Mouse (Mus musculus) neural tube, embryonic 14.5 days (tissue): Measurements from ENCODE around the gene Ift122. TPM values are rescaled to one million over a fixed set of nuclear protein-coding genes. Genes with fewer than 3 reads are reported as not detected.
A peak's percentile ranks its signal among the peaks of the same experiment; 100 is the strongest.

Source experiments
- ATAC-seq: fragments of 200-750 bp; cut with Nextera tagmentation; 2 replicates; pipeline ENCODE4 v1.8.0; 2017; ENCODE audit warnings: low read depth, mild to moderate bottlenecking, moderate TSS enrichment, moderate library complexity
- H3K27ac ChIP-seq: fragments of 300-500 bp; sonication (generic); 2 replicates; pipeline ENCODE4 v1.5.1; 2014; ENCODE audit warnings: low read depth, mild to moderate bottlenecking, control low read depth, low read length, moderate library complexity, mixed read lengths
- H3K27me3 ChIP-seq: fragments of 300-500 bp; sonication (generic); 2 replicates; pipeline ENCODE4 v1.6.1; 2014; ENCODE audit warnings: low read length; ENCODE audit not compliant: control insufficient read depth, insufficient read depth
- H3K36me3 ChIP-seq: fragments of 300-500 bp; sonication (generic); 2 replicates; pipeline ENCODE4 v1.6.1; 2014; ENCODE audit warnings: low read length, mixed read lengths; ENCODE audit not compliant: control insufficient read depth, insufficient read depth
- H3K4me1 ChIP-seq: fragments of 300-500 bp; sonication (generic); 2 replicates; pipeline ENCODE4 v1.6.1; 2014; ENCODE audit warnings: low read length; ENCODE audit not compliant: control insufficient read depth, insufficient read depth
- H3K4me2 ChIP-seq: fragments of 300-500 bp; sonication (generic); 2 replicates; pipeline ENCODE4 v1.6.1; 2014; ENCODE audit warnings: mild to moderate bottlenecking, low read depth, low read length, control low read depth
- H3K4me3 ChIP-seq: fragments of 300-500 bp; sonication (generic); 2 replicates; pipeline ENCODE4 v1.5.1; 2014; ENCODE audit warnings: low read depth, low read length, control low read depth, mixed read lengths
- H3K9ac ChIP-seq: fragments of 300-500 bp; sonication (generic); replicated peaks from 2 replicates; pipeline ENCODE4 v1.6.1; 2014; ENCODE audit warnings: low read depth, mild to moderate bottlenecking, control low read depth, low read length, mixed read lengths
- H3K9me3 ChIP-seq: fragments of 300-500 bp; sonication (generic); 2 replicates; pipeline ENCODE4 v1.6.1; 2016; ENCODE audit warnings: low read length; ENCODE audit not compliant: control insufficient read depth
- WGBS: fragments of 180-500 bp; shearing (Covaris S2); extraction: QIAGEN DNeasy Blood & Tissue Kit; methylation state at CpG from one replicate; pipeline ENCODE4 v1.1.7; 2014; 5-methylcytosine and 5-hydroxymethylcytosine counted together
- polyA plus RNA-seq: library from polyadenylated mRNA; unstranded; fragments of >200 nt; fragmentation: Nextera tagmentation; extraction: Ambion mirVana; gene quantifications from 2 replicates; pipeline ENCODE4 v1.2.1, GENCODE M21; 2014

Gene Ift122
- polyA plus RNA-seq, 1 experiment from 2014 or later, result 28.3 TPM

DNA sequence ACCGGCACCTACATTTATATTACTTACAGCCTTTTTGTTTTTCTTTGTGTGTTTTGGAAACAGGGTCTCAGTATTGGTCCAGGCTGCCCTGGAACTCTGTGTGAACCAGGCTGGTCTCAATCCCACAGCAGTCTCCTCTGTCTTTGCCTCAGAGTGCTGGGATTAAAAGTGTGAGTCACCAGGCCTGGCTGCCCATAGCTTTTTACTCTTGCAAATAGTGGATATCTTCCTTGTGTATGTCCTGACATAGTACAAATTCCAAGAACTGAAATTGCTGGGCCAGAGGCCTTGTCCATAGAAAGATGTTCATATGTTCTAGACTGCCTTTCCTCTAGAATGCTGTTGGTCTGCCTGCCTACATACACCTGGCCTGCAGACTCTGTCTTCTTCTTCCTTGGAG lies 43.1 kb downstream of the Ift122 start:
- Histone ChIP-seq H3K27ac (no peak overlapping the region), H3K9ac (no peak overlapping the region), H3K4me1 (peaks cover 4% of the 10 kb centered on the region; the same call in 1 of the 2 replicates), H3K9me3 (no peaks in the 10 kb centered on the region), H3K4me2 (no peak overlapping the region), H3K4me3 (no peak overlapping the region), H3K36me3 (peaks cover 7% of the 10 kb centered on the region), H3K27me3 (no peaks in the 10 kb centered on the region)
- 21% methylated on average over 1 of the region's 1 CpGs for WGBS
- no peak for ATAC-seq

DNA sequence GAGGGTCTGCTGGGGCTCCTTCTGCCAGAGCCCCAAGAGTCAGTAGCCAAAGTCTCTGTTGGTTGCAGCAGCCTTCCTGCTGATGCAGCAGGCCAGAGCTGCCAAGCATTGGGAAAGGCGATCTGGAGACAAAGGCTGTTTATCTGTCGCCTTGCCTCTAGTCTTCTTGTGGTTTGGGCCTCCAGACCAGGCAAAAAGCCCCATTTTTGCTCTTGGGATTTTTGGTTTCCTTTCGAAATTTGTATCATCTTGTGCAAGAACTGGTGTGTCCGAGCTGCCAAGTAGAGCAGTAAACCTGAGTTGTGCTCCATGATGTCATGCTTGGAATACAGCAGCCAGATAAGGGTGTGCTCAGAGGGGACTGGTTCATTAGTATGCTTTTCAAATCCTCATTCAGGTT lies 43.8 kb downstream of the Ift122 start:
- WGBS, result 83% methylated on average over 4 of the region's 4 CpGs
- no peak overlapping the region for H3K4me3 ChIP-seq
- peaks cover 7% of the 10 kb centered on the region for H3K36me3 ChIP-seq

DNA sequence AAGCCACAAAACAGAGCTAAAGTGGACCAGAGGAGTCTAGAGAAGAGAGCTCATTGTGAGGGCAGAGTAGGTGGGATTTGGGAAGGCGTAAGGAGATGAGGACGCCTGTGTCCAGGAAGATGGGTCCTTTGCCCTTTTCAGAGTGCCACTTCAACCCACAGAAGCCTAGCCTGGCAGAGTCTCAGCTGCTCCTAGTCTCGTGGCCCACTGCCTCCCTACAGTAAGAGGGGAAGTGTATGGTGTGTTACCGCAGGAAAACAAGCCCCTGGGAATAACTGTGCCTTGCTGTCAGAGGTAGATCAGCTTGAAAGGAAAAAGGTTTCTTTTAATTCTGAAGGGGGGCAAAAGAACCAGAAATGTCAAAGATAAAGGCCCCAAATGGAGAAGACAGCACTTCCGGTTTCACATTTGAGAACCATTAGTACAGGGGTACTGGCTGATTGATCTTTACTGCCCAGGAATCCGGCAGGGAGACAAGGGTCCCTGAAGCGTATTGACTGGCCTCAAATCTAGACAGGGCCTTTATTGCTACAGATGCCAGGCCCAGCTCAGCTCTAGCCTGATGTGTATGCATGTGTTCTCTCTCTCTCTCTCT lies 44.8 kb downstream of the Ift122 start:
- H3K9ac ChIP-seq, result no peak overlapping the region
- 76% methylated on average over 7 of the region's 7 CpGs for WGBS

More for the DNA sequence above, 43.8 kb downstream of the Ift122 start:
- Histone ChIP-seq H3K9me3 (no peaks in the 10 kb centered on the region), H3K4me1 (no peaks in the 10 kb centered on the region), H3K4me2 (no peak overlapping the region), H3K9ac (no peak overlapping the region), H3K27me3 (no peaks in the 10 kb centered on the region), H3K27ac (no peak overlapping the region)
- no peak for ATAC-seq

DNA sequence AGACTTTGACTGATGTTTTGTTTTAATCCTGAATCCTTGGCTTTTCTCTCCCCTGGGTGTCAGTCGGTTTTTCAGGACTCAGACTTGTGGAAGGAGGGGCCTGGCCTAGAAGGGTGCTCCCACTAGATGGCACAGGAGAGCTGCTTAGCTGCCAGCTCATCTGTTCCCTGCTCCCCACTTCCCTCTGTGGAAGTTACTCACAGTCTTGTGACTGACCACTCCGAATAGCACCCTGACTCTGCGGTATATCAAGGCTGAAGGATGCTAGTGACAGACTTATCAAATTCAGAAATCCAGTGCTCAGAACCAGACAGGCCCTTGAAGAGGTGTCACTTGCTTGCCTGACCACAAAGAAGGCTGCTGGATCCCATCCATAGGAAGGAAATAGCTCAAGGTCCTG lies 47.8 kb downstream of the Ift122 start:
- Histone ChIP-seq H3K4me3 (no peak overlapping the region), H3K27me3 (no peaks in the 10 kb centered on the region), H3K9ac (no peak overlapping the region), H3K9me3 (no peaks in the 10 kb centered on the region), H3K36me3 (no peaks in the 10 kb centered on the region), H3K27ac (no peak overlapping the region), H3K4me2 (no peak overlapping the region), H3K4me1 (no peaks in the 10 kb centered on the region)
- 25% methylated on average over 3 of the region's 3 CpGs for WGBS
- ATAC-seq, result peak; percentile 81

More for the DNA sequence above, 44.8 kb downstream of the Ift122 start:
- H3K4me3 ChIP-seq, result no peak overlapping the region
- peaks cover 5% of the 10 kb centered on the region; the same call in 1 of the 2 replicates for H3K36me3 ChIP-seq
- H3K27ac ChIP-seq, result no peak overlapping the region
- no peak for ATAC-seq
- H3K4me2 ChIP-seq, result no peak overlapping the region
- no peaks in the 10 kb centered on the region for H3K4me1 ChIP-seq
- H3K9me3 ChIP-seq, result no peaks in the 10 kb centered on the region
- H3K27me3 ChIP-seq, result no peaks in the 10 kb centered on the region

DNA sequence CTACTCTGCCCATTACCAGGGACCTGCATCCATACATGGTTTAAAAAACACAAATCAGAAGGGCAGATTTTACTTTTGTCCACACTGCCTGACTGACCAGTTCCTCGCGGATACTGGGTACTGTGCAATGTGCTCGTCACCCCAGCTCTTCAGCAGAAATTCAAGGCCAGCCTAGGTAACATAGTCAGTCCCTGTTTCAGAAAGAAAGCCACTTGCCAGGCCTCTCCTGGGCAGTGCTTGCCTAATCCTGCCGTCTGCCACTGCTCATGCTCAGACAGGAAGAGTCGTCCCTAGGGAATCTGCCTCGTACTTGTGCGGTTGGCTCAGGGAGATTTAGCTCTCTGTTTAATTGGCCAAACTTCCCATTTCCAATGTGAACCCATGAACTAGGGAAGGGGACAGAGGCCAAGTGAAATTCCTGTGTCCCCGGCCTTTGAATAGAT lies 48.2 kb downstream of the Ift122 start:
- ATAC-seq, result 0 out of 2 replicates have a peak, but pooled peaks have one; percentile 49
- Histone ChIP-seq H3K27ac (no peak overlapping the region), H3K9ac (no peak overlapping the region), H3K4me3 (no peak overlapping the region), H3K9me3 (no peaks in the 10 kb centered on the region), H3K36me3 (no peaks in the 10 kb centered on the region), H3K4me1 (no peaks in the 10 kb centered on the region), H3K4me2 (no peak overlapping the region), H3K27me3 (no peaks in the 10 kb centered on the region)
- WGBS, result 70% methylated on average over 8 of the region's 8 CpGs

DNA sequence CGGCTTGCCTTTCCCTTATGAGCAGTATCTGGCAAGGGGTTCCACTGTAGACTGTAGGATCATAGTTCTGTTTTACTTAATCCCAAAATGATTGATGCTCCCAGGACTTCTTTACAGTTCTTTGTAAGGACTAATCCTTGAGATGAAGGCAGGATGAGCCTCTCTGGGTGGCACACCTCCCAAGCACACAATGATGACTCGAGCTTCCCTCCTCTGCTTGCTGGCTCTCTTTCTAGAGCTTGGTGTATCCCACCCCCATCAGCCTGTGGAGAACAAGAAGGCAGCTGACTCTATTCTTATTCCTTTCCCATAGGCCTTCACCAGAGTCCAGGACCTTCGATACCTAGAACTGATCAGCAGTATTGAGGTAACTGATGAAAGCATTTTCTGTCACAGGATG lies 49.3 kb downstream of the Ift122 start:
- 89% methylated on average over 3 of the region's 3 CpGs for WGBS
- H3K27ac ChIP-seq, result no peak overlapping the region
- no peak overlapping the region for H3K4me3 ChIP-seq
- no peak overlapping the region for H3K9ac ChIP-seq
- no peak overlapping the region for H3K4me2 ChIP-seq
- H3K36me3 ChIP-seq, result no peaks in the 10 kb centered on the region
- ATAC-seq, result no peak
- no peaks in the 10 kb centered on the region for H3K4me1 ChIP-seq
- no peaks in the 10 kb centered on the region for H3K27me3 ChIP-seq
- no peaks in the 10 kb centered on the region for H3K9me3 ChIP-seq

DNA sequence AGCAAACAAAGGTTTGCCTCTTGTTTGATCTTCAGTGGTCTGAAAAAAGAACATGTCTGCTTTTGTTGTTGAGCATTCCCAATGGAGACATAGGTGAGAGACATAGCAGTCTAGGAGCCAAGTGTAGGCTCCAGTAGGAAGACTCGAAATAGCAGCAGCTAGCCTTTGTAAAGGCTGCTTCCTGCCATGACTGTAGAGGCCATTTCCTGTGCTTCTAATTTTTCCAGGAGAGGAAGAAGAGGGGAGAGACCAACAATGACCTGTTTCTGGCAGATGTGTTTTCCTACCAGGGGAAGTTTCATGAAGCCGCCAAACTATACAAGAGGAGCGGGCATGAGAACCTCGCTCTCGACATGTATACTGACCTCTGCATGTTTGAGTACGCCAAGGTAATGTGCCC lies 52.3 kb downstream of the Ift122 start:
- Histone ChIP-seq H3K4me2 (no peak overlapping the region), H3K27me3 (no peaks in the 10 kb centered on the region), H3K9me3 (no peaks in the 10 kb centered on the region), H3K9ac (no peak overlapping the region), H3K4me3 (no peak overlapping the region), H3K4me1 (no peaks in the 10 kb centered on the region), H3K36me3 (no peaks in the 10 kb centered on the region), H3K27ac (no peak overlapping the region)
- ATAC-seq, result no peak
- 87% methylated on average over 6 of the region's 6 CpGs for WGBS

DNA sequence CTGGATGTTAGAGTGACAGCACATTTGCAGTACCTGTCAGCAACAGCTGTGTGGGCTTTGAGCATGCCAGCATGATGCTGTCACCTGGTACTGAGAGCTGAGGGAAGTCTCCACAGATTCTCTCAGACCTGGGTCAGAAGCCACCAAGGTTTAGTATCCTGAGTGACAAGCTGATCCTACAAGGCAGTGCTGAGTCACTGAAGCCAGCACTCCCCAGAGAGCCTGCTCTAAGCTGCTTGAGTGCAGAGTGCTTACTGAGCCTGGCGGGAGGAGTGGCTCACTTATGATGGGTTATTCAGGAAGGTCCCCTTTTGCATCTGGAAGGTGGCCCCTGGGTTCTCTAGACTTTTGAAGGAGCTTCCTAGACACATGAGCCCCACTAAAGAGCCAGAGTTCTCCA lies 53.2 kb downstream of the Ift122 start:
- Histone ChIP-seq H3K27ac (no peak overlapping the region), H3K4me1 (no peaks in the 10 kb centered on the region), H3K4me3 (no peak overlapping the region), H3K9ac (no peak overlapping the region), H3K27me3 (no peaks in the 10 kb centered on the region), H3K4me2 (no peak overlapping the region), H3K9me3 (no peaks in the 10 kb centered on the region), H3K36me3 (no peaks in the 10 kb centered on the region)
- no peak for ATAC-seq
- WGBS, result 85% methylated on average over 1 of the region's 1 CpGs

DNA sequence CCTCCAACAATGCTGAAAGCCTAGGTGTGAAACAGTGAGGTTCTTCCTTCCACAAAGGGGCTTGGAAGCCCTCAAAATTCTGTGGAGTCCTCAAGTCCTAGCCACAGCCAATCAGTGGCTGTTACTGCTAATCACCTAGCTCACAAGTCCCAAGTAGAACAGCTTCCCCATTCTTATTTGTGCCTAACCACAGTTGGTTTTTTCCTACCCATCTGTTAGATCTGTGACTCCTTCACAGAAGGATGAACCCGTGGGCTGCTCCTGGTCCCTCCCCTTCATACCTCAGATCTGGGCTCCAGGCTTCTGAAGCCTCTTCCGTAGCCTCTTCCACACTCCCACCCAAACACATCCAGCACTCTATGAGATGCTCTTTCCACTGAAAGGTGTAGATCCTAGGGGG lies 53.6 kb downstream of the Ift122 start:
- Histone ChIP-seq H3K27me3 (no peaks in the 10 kb centered on the region), H3K9me3 (no peaks in the 10 kb centered on the region), H3K27ac (no peak overlapping the region), H3K4me1 (no peaks in the 10 kb centered on the region), H3K4me2 (no peak overlapping the region), H3K9ac (no peak overlapping the region), H3K4me3 (no peak overlapping the region), H3K36me3 (no peaks in the 10 kb centered on the region)
- no peak for ATAC-seq
- 93% methylated on average over 2 of the region's 2 CpGs for WGBS
